Mouse (Mus musculus) hindbrain, embryonic 16.5 days (tissue): Measurements from ENCODE around the gene Grip1. TPM values are rescaled to one million over a fixed set of nuclear protein-coding genes. Genes with fewer than 3 reads are reported as not detected.

Experiments
- ATAC-seq: fragments of 200-750 bp; cut with Nextera tagmentation; 2 replicates; pipeline ENCODE4 v1.8.0; 2017; ENCODE audit warnings: moderate TSS enrichment, moderate library complexity
- H3K27ac ChIP-seq: fragments of 300-500 bp; sonication (generic); 2 replicates; pipeline ENCODE4 v1.5.1; 2014; ENCODE audit warnings: low read depth, mild to moderate bottlenecking, control low read depth, low read length, moderate library complexity
- H3K27me3 ChIP-seq: fragments of 300-500 bp; sonication (generic); replicated peaks from 2 replicates; pipeline ENCODE4 v1.6.1; 2014; ENCODE audit warnings: low read length; ENCODE audit not compliant: control insufficient read depth, insufficient read depth
- H3K36me3 ChIP-seq: fragments of 300-500 bp; sonication (generic); 2 replicates; pipeline ENCODE4 v1.6.1; 2014; ENCODE audit warnings: mild to moderate bottlenecking, low read length, moderate library complexity, mixed read lengths; ENCODE audit not compliant: control insufficient read depth, insufficient read depth
- H3K4me1 ChIP-seq: fragments of 300-500 bp; sonication (generic); 2 replicates; pipeline ENCODE4 v1.6.1; 2014; ENCODE audit warnings: low read depth, low read length; ENCODE audit not compliant: control insufficient read depth, insufficient read depth
- H3K4me2 ChIP-seq: fragments of 300-500 bp; sonication (generic); 2 replicates; pipeline ENCODE4 v1.6.1; 2014; ENCODE audit warnings: mild to moderate bottlenecking, low read length, control low read depth, moderate library complexity
- H3K4me3 ChIP-seq: fragments of 300-500 bp; sonication (generic); 2 replicates; pipeline ENCODE4 v1.5.1; 2014; ENCODE audit warnings: mild to moderate bottlenecking, low read length, control low read depth, moderate library complexity
- H3K9ac ChIP-seq: fragments of 300-500 bp; sonication (generic); 2 replicates; pipeline ENCODE4 v1.6.1; 2014; ENCODE audit warnings: low read depth, mild to moderate bottlenecking, control low read depth, low read length, moderate library complexity
- H3K9me3 ChIP-seq: fragments of 300-500 bp; sonication (generic); 2 replicates; pipeline ENCODE4 v1.6.1; 2014; ENCODE audit warnings: mild to moderate bottlenecking, low read length, moderate library complexity; ENCODE audit not compliant: control insufficient read depth
- WGBS: fragments of 180-500 bp; shearing (Covaris S2); extraction: QIAGEN DNeasy Blood & Tissue Kit; methylation state at CpG from one replicate; pipeline ENCODE4 v1.1.7; 2014; 5-methylcytosine and 5-hydroxymethylcytosine counted together
- polyA plus RNA-seq: library from polyadenylated mRNA; unstranded; fragments of >200 nt; fragmentation: Nextera tagmentation; extraction: Ambion mirVana; gene quantifications from 2 replicates; pipeline ENCODE4 v1.2.1, GENCODE M21; 2015

The Grip1 gene
- polyA plus RNA-seq, 1 experiment from 2014 or later = 16.6 TPM

DNA sequence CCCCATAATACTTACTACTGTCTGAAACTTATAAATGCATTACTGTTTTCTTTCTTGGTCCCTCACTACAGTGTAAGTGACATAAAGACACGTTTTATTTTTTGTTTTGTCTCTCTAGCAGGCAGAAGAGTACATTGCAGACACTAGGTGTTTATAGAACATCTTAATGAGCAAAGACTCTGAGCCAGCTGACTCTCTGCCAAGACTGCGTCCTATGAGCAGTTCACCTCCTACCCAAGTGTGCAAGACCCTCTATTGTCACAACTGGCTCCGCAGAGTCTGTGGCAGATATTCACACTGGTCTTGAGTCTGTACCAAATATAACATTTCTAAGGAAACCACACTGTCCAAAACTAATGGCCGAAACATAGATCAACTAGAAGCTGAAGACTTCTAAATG is 449.1 kb downstream of the Grip1 start:
- Histone ChIP-seq H3K27ac (no peak overlapping the region), H3K9me3 (no peaks in the 10 kb centered on the region), H3K27me3 (no peaks in the 10 kb centered on the region), H3K36me3 (no peaks in the 10 kb centered on the region; the same call in 1 of the 2 replicates), H3K9ac (no peak overlapping the region), H3K4me3 (no peak overlapping the region), H3K4me1 (peaks cover 3% of the 10 kb centered on the region), H3K4me2 (no peak overlapping the region)
- ATAC-seq = 0 out of 2 replicates have a peak, but pooled peaks have one; percentile 45
- 54% methylated on average over 4 of the region's 4 CpGs for WGBS

- 55% methylated on average over 7 of the region's 7 CpGs for WGBS
- H3K27ac ChIP-seq = no peak overlapping the region
- 0 out of 2 replicates have a peak, but pooled peaks have one; percentile 50 for ATAC-seq
- no peak overlapping the region for H3K4me3 ChIP-seq
- no peaks in the 10 kb centered on the region for H3K36me3 ChIP-seq
- H3K4me1 ChIP-seq = peaks cover 3% of the 10 kb centered on the region
- no peak overlapping the region for H3K4me2 ChIP-seq
- no peaks in the 10 kb centered on the region for H3K27me3 ChIP-seq
- H3K9me3 ChIP-seq = no peaks in the 10 kb centered on the region
- H3K9ac ChIP-seq = no peak overlapping the region
These were observed 453.2 kb downstream of the Grip1 start for GRCm38 (mm10) chr10:119906869-119907268.

DNA sequence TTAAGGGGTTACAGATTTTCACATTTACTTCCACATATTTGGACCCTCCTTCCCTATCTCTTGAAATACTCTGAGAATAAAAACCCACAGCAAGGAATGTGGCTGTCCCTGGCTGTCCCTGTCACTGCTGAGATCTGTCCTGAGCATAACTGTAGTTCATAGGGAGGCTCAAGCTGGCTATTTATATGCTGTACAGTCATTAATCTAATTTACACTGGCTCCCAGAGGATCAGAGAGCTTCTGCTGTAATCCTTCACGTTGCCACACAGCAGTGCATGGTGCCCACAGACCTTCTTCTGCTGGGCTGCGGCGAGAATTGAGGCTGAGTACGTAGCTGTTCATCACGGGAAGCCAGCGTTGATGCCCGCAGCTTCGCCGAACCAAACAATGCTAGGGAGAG is 464.4 kb downstream of the Grip1 start:
- H3K36me3 ChIP-seq = no peaks in the 10 kb centered on the region
- no peaks in the 10 kb centered on the region for H3K4me1 ChIP-seq
- no peak overlapping the region for H3K4me3 ChIP-seq
- no peaks in the 10 kb centered on the region for H3K27me3 ChIP-seq
- 64% methylated on average over 9 of the region's 9 CpGs for WGBS
- no peaks in the 10 kb centered on the region for H3K9me3 ChIP-seq
- no peak overlapping the region for H3K4me2 ChIP-seq
- no peak overlapping the region for H3K27ac ChIP-seq
- ATAC-seq = no peak
- no peak overlapping the region for H3K9ac ChIP-seq

DNA sequence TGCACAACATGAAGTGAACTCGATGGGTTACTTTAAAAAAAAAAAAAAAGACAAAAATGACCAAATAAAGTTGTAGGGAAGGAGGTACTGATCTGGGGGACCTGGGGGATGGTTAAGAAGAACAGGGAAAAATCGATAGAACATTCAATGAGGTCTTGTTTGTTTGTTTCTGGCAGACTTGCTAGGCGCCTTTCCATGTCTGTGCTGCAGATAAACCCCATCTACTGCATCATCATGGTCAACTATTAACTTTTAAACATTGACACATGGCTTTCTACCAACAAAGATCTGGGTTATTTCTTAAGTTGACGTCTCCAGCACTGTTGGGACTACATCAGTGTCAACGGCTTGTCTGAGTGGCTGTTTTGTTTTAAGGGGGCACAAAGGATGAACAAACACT is 474.3 kb downstream of the Grip1 start:
- no peak overlapping the region for H3K9ac ChIP-seq
- H3K4me2 ChIP-seq = no peak overlapping the region
- H3K27ac ChIP-seq = no peak overlapping the region
- no peaks in the 10 kb centered on the region for H3K27me3 ChIP-seq
- no peaks in the 10 kb centered on the region for H3K4me1 ChIP-seq
- ATAC-seq = no peak
- no peaks in the 10 kb centered on the region for H3K9me3 ChIP-seq
- no peaks in the 10 kb centered on the region for H3K36me3 ChIP-seq
- WGBS = 92% methylated on average over 5 of the region's 5 CpGs
- no peak overlapping the region for H3K4me3 ChIP-seq

DNA sequence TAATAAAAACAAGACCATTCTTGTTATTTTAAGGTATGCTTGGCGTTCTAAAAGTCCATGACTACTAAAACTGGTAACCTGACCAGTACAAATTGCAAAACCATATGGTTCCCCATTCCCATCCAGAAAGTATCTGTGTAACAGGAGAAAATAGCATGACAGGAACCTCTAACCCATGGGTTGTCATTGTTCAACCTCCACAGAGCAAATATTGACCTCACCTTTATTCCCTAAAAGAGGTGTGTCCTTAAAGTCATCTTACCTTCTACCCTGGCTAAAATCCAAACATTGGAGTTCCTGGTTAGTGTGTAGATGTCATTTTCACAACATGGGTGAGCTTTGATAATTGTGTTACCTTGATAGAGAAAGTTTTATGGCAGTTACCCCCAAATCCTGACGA is 475.3 kb downstream of the Grip1 start:
- no peak overlapping the region for H3K9ac ChIP-seq
- no peak overlapping the region for H3K27ac ChIP-seq
- H3K4me1 ChIP-seq = no peaks in the 10 kb centered on the region
- H3K4me2 ChIP-seq = no peak overlapping the region
- WGBS = 93% methylated on average over 2 of the region's 2 CpGs
- no peaks in the 10 kb centered on the region for H3K27me3 ChIP-seq
- no peak overlapping the region for H3K4me3 ChIP-seq
- no peak for ATAC-seq
- no peaks in the 10 kb centered on the region for H3K9me3 ChIP-seq
- no peaks in the 10 kb centered on the region for H3K36me3 ChIP-seq

GRCm38 (mm10) chr10:119932794-119933193 is 479.2 kb downstream of the Grip1 start:
- no peaks in the 10 kb centered on the region for H3K4me1 ChIP-seq
- WGBS = 65% methylated on average over 4 of the region's 4 CpGs
- H3K9me3 ChIP-seq = no peaks in the 10 kb centered on the region
- no peak overlapping the region for H3K4me2 ChIP-seq
- no peak for ATAC-seq
- no peak overlapping the region for H3K4me3 ChIP-seq
- H3K9ac ChIP-seq = no peak overlapping the region
- no peaks in the 10 kb centered on the region for H3K36me3 ChIP-seq
- no peak overlapping the region for H3K27ac ChIP-seq
- no peaks in the 10 kb centered on the region for H3K27me3 ChIP-seq

DNA sequence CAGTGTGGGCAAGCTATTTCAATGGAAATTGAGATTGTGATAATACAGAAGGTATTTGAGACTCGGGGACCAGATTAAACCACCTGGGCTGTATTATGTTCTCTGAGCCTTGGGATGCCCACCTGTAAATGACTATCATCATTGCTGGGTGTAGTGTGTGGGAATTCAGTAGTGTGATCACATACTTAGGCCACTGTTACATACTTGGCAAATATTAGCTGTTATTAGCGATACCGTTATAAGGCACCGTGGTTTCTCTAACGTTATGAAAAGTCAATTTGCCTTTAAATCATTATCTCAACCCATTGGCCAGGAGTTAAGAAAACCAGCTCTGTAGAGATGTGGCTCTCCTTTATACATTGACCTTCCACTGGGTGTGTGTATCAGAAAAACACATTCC is 479.7 kb downstream of the Grip1 start:
- Histone ChIP-seq H3K27ac (no peak overlapping the region), H3K9ac (no peak overlapping the region), H3K27me3 (no peaks in the 10 kb centered on the region), H3K36me3 (no peaks in the 10 kb centered on the region), H3K9me3 (no peaks in the 10 kb centered on the region), H3K4me3 (no peak overlapping the region), H3K4me2 (no peak overlapping the region), H3K4me1 (no peaks in the 10 kb centered on the region)
- ATAC-seq = no peak
- 93% methylated on average over 5 of the region's 5 CpGs for WGBS

DNA sequence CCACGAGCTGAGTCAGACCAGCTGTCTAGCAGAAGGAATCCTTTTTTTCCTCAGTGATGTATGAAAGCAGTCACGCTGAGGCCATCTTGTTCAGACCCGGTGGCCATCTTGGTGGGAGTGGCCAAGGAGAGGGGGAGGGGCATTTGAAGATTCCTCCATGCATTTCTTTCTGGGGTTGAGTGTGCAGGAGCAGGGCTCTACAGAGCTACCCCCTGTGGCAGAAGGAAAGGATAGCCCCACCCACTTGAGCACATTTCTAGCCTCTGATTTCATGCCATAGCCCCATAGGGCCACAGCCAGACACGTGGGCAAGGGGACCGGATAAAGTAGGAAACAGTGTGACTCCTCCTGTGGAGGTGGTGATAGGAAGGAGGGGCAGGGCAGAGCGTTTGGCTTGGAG is 481.6 kb downstream of the Grip1 start:
- no peak overlapping the region for H3K9ac ChIP-seq
- 74% methylated on average over 6 of the region's 6 CpGs for WGBS
- H3K4me2 ChIP-seq = no peak overlapping the region
- no peak overlapping the region for H3K27ac ChIP-seq
- no peaks in the 10 kb centered on the region for H3K27me3 ChIP-seq
- H3K4me1 ChIP-seq = no peaks in the 10 kb centered on the region
- no peaks in the 10 kb centered on the region for H3K9me3 ChIP-seq
- no peaks in the 10 kb centered on the region for H3K36me3 ChIP-seq
- ATAC-seq = peak; percentile 42; the same call in 1 of the 2 replicates
- H3K4me3 ChIP-seq = no peak overlapping the region

GRCm38 (mm10) chr10:119937481-119937880 is 483.9 kb downstream of the Grip1 start:
- no peak overlapping the region for H3K9ac ChIP-seq
- no peak overlapping the region for H3K4me3 ChIP-seq
- no peaks in the 10 kb centered on the region for H3K36me3 ChIP-seq
- no peaks in the 10 kb centered on the region for H3K4me1 ChIP-seq
- H3K4me2 ChIP-seq = 0 out of 2 replicates have a peak overlapping the region, but pooled peaks have one; percentile 20
- H3K27me3 ChIP-seq = no peaks in the 10 kb centered on the region
- H3K9me3 ChIP-seq = no peaks in the 10 kb centered on the region
- no peak overlapping the region for H3K27ac ChIP-seq
- ATAC-seq = no peak
- 66% methylated on average over 16 of the region's 16 CpGs for WGBS

- Histone ChIP-seq H3K27ac (no peak overlapping the region), H3K36me3 (no peaks in the 10 kb centered on the region), H3K9me3 (no peaks in the 10 kb centered on the region), H3K9ac (no peak overlapping the region), H3K4me3 (no peak overlapping the region), H3K4me2 (no peak overlapping the region), H3K4me1 (peaks cover 6% of the 10 kb centered on the region; the same call in 1 of the 2 replicates), H3K27me3 (no peaks in the 10 kb centered on the region)
- 64% methylated on average over 8 of the region's 8 CpGs for WGBS
- no peak for ATAC-seq
These were observed 490.3 kb downstream of the Grip1 start for GRCm38 (mm10) chr10:119943906-119944305.
